Mouse (Mus musculus) gastrocnemius, adult 8-10 months (tissue): ENCODE results near the gene Ksr1. TPM values are rescaled to one million over a fixed set of nuclear protein-coding genes. Genes with fewer than 3 reads are reported as not detected.
"Not testable (repeated sequence)": the region's sequence is repeated elsewhere in the genome, so short reads cannot be mapped to it uniquely, and the experiment has no call there.

Experiments used
- DNase-seq, 2 experiments: peaks; one replicate each; pipeline ENCODE4 v3.0.0; 2022; ENCODE audit warnings: low spot score in 2 of 2
- total RNA-seq, 4 experiments: library from RNA; stranded (reverse); gene quantifications; 2 replicates each; pipeline ENCODE4 v1.2.4; 2022

Ksr1 gene
- total RNA-seq, 4 experiments from 2014 or later: 78.5 to 117 (median 87.7) TPM

GRCm38 (mm10) chr11:79014602-79015325, 131.4 kb downstream of the Ksr1 start:
- no peak for DNase-seq

- DNase-seq: no peak
These were observed 132.4 kb downstream of the Ksr1 start for GRCm38 (mm10) chr11:79013806-79014205.

DNA sequence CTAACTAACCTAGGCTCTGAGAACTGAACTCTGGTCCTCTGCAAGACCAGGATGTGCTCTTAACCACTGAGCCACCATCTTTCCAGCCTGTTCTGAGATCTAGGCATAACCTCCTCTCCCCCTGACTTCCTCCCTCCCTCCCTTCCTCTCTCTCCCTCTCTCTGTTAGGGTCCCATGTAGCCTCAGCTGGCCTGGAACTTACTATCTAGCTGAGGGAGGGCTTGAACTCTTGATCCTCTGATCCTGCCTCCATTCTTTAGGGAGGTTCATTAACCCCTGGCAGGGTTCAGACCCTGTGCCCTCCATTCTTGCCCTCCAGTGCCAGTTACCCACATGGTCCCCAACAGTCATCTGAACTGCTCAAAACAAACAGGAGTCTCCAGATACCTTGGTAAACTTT, 133.2 kb downstream of the Ksr1 start:
- DNase-seq: no peak

DNA sequence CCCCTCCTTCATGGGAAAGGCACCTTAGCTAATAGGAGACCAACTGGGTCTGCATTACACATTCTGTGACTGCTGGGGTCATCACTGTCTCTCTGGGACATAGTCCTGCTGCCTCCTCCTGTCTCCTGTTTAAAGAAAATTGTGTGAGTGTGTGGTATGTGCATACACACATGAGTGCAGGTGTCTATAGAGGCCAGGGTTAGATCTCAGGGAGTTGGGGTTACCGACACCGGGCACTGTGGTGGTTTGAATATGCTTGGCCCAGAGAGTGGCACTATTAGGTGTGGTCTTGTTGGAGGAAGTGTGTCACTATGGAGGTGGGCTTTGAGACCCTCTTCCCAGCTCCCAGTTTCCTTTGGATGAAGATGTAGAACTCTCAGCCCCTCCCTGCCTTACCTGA, 133.7 kb downstream of the Ksr1 start:
- no peak for DNase-seq

- DNase-seq: no peak
These were observed 137.3 kb downstream of the Ksr1 start for GRCm38 (mm10) chr11:79008891-79009290.

- DNase-seq: no peak
These were observed 138.0 kb downstream of the Ksr1 start for GRCm38 (mm10) chr11:79008007-79008775.

- not testable (repeated sequence) for DNase-seq
These were observed 138.9 kb downstream of the Ksr1 start for GRCm38 (mm10) chr11:79007356-79007755.

DNA sequence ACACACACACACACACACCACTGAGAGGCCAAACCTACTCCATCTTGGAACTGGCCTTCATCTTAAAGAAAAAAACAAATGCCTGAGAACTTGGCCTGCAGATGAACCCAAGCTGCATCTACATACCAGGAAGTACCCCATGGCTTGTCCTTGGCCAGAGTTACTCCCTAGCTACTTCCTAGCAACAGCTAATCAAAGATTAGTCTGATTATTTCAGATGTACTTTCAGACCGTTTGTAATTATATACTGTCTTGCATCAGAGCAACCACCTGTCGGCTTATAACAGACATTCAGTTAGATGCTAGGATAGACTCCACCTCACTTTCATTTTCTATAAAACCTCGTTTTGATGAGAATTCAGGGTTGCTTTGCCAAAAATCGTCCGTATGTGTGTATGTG, 139.8 kb downstream of the Ksr1 start:
- DNase-seq: no peak

- DNase-seq: no peak
These were observed 140.4 kb downstream of the Ksr1 start for GRCm38 (mm10) chr11:79005578-79006394.

- DNase-seq: no peak
These were observed 142.2 kb downstream of the Ksr1 start for GRCm38 (mm10) chr11:79003769-79004638.

DNA sequence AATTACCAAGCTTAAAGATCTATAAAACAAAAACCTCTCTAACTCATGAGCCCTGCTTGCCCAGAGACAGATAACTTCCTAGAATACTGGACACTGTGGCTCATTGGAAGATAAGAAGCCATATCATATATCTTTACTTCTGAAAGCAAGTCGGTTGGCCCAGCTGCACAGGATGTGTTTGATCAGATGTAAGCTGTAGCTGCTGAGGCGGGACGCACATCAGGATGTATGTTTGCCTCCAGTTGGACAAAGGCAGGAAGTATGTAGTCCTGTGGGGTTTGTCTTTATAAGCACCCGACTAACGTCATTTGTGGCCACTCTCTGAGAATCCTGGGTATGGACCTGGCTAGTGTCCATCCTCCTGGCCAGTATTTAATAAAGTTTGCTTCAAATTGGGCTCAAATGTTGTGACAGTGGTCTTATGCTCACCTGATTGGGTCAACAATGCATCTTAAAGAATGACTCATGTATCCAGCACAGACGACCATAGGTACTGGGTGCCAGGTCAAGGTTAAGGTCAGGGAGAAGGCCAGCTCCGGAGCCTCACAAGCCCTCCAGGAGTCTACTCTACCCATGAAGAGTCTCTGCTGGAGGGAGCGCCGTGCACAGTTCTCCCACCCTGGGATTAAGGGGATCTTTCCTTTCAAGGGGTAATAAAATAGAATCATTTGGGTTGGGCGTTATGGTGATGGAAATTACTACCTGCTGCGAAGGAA, 143.0 kb downstream of the Ksr1 start:
- no peak for DNase-seq

DNA sequence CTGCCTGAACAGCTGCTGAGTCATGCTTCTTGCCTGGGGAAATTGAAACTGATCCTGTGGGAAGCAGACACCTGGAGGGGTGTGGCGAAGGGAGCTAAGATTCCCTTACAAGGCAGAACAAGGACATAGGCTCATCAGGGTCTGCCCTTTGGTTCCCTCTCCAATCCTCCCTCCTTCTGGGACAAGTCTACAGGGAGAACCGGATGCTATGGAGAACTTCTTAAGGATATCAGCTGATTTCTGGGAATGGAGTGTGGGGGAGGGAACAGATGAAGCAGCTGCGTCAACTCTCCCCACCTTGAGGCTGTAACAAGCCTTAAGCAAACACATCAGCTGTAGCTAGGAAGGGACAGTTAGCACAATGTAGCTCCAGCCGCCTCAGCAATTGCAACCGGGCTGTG, 143.7 kb downstream of the Ksr1 start:
- no peak for DNase-seq

DNA sequence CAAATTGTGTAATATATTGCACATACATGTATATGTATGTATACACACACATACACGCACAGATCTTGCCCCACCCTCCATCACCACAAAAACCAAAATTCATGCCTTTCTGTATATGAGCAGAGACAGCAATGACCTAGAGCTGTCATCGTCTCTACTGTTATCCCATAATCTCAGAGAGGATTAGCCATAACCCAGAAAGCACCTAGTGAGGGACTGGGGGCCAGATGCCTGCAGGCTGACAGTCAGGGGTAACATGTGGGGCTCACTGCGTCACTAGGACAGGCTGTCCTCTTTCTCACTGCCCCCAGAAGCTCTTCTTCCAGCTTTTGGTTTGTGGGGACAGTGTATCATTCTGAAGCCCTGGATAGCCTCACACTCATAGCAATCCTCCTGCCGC, 144.3 kb downstream of the Ksr1 start:
- no peak for DNase-seq

DNA sequence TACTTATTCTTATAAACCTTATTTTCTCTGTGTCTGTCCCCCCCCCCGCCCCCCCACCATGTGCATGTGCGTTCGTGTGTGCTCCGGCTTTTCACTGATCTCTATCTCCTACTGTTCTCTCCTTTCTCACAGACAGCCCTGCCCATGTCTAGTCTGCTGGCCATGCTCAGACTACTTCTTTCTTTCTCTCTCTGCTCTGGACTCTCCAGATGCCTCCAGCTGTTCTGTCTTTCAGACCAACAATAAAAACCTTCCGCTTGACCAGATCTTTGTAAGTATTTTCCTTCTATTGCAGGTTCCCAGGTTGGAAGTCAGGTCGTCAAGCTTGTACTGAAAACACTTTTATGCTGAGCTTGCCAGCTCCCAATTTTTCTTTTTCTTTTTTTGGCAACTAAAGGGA, 147.1 kb downstream of the Ksr1 start:
- DNase-seq: no peak

DNA sequence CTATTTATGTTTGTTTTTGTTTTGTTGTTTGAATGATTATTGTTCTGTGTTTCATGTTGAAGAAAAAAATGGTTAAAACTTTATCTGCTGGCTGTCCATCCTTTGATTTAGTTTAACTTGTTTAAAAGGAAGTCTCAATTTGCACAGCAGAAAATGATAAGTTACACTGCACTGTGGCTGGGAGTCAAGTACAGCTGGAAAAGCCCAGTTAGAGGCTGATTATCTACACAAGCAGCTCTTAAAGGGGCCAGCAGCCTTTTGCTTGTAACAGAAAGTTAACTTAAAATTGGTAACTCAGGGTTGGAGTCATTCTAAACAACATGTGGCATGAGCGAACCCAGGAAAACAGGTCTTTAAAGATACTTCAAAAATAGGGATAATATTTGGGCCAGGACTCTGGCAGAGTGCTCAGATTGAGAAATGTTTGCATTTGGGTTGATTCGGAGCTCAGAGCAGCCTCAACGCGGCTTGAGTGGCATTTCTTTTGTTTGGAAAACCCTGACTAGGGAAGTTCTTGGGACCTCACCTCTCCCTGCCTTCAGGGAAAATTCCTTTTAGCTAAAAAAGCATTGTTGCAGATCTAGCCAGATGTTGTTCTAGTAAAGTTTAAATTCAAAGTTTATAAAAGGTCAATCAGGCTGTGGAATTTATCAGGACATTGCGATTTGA, 155.2 kb downstream of the Ksr1 start:
- DNase-seq: not testable (repeated sequence)

GRCm38 (mm10) chr11:78990096-78990495, 156.1 kb downstream of the Ksr1 start:
- DNase-seq: no peak

- not testable (repeated sequence) for DNase-seq
These were observed 157.0 kb downstream of the Ksr1 start for GRCm38 (mm10) chr11:78989206-78989605.

- DNase-seq: no peak
These were observed 159.8 kb downstream of the Ksr1 start for GRCm38 (mm10) chr11:78986311-78987002.

DNA sequence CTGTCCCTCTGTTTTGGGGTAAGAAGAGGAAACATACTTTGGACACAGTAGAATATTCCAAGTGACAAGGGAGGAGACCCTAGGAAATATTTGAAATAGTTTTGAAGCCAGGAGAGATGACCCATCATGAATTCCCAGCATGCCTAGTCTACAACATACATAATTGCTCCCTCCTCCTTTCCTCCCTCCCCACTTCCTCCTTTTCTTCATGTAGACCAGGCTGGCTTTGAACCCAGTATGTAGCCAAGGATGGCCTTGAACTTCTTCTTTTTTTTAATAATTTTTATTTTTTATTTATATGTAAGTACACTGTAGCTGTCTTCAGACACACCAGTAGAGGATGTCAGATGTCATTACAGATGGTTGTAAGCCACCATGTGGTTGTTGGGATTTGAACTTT, 160.7 kb downstream of the Ksr1 start:
- DNase-seq: no peak
